Mouse (Mus musculus) liver, embryonic 11.5 days (tissue): ENCODE results near the gene Parp14. TPM values are rescaled to one million over a fixed set of nuclear protein-coding genes. Genes with fewer than 3 reads are reported as not detected.
"Not testable (repeated sequence)": the region's sequence is repeated elsewhere in the genome, so short reads cannot be mapped to it uniquely, and the experiment has no call there.

Experiments
- ATAC-seq: fragments of 200-750 bp; cut with Nextera tagmentation; replicated peaks from 2 replicates; pipeline ENCODE4 v1.8.0; 2017; ENCODE audit warnings: moderate number of reproducible peaks, mild to moderate bottlenecking, moderate TSS enrichment, moderate library complexity; ENCODE audit not compliant: low FRiP score
- DNase-seq: peaks from one replicate; pipeline ENCODE4 v3.0.0-alpha.2; 2017; ENCODE audit warnings: low spot score
- H3K27ac ChIP-seq: fragments of 300-500 bp; sonication (generic); 2 replicates; pipeline ENCODE4 v1.5.1; 2014; ENCODE audit warnings: mild to moderate bottlenecking, low read depth, low read length, control low read depth
- H3K27me3 ChIP-seq: fragments of 300-500 bp; sonication (generic); replicated peaks from 2 replicates; pipeline ENCODE4 v1.6.1; 2014; ENCODE audit warnings: low read length, mixed read lengths; ENCODE audit not compliant: control insufficient read depth, insufficient read depth
- H3K36me3 ChIP-seq: fragments of 300-500 bp; sonication (generic); 2 replicates; pipeline ENCODE4 v1.6.1; 2014; ENCODE audit warnings: mild to moderate bottlenecking, low read length, moderate library complexity, mixed read lengths; ENCODE audit not compliant: control insufficient read depth, insufficient read depth
- H3K4me1 ChIP-seq: fragments of 300-500 bp; sonication (generic); replicated peaks from 2 replicates; pipeline ENCODE4 v1.6.1; 2014; ENCODE audit warnings: low read length, mixed read lengths; ENCODE audit not compliant: control insufficient read depth, insufficient read depth
- H3K4me2 ChIP-seq: fragments of 300-500 bp; sonication (generic); 2 replicates; pipeline ENCODE4 v1.6.1; 2014; ENCODE audit warnings: mild to moderate bottlenecking, control low read depth, moderate library complexity
- H3K4me3 ChIP-seq: fragments of 300-500 bp; sonication (generic); 2 replicates; pipeline ENCODE4 v1.5.1; 2014; ENCODE audit warnings: low read depth, low read length, control low read depth
- H3K9ac ChIP-seq: fragments of 300-500 bp; sonication (generic); 2 replicates; pipeline ENCODE4 v1.6.1; 2014; ENCODE audit warnings: low read depth, low read length, control low read depth
- H3K9me3 ChIP-seq: fragments of 300-500 bp; sonication (generic); 2 replicates; pipeline ENCODE4 v1.6.1; 2016; ENCODE audit warnings: low read length, inconsistent platforms, mixed read lengths; ENCODE audit not compliant: control insufficient read depth
- WGBS: fragments of 180-500 bp; shearing (Covaris S2); extraction: QIAGEN DNeasy Blood & Tissue Kit; methylation state at CpG from one replicate; pipeline ENCODE4 v1.1.7; 2014; 5-methylcytosine and 5-hydroxymethylcytosine counted together
- polyA plus RNA-seq: library from polyadenylated mRNA; unstranded; fragments of >200 nt; fragmentation: Nextera tagmentation; extraction: Ambion mirVana; gene quantifications from 2 replicates; pipeline ENCODE4 v1.2.1, GENCODE M21; 2014

Parp14 gene
- polyA plus RNA-seq, 1 experiment from 2014 or later = 1.3 TPM

DNA sequence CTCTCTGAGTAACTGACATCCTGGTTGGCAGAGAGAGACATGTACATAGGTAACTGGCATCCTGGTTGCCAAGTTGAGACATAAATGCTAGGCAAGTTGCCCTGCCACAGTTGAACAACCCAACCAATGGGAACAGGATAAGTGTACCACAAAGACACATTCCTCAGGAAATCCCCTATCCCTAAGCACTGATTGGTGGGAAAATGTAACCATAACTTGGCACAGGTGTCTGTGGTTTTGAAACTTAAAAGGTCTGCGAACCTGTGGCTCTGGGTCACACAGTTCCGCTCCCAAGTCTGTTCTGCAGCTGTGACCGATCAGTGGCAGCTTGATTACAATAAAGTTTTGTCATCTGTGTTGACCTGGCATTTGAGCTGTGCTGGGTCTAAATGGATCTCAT, 34.0 kb upstream of the Parp14 start:
- no peak for ATAC-seq

DNA sequence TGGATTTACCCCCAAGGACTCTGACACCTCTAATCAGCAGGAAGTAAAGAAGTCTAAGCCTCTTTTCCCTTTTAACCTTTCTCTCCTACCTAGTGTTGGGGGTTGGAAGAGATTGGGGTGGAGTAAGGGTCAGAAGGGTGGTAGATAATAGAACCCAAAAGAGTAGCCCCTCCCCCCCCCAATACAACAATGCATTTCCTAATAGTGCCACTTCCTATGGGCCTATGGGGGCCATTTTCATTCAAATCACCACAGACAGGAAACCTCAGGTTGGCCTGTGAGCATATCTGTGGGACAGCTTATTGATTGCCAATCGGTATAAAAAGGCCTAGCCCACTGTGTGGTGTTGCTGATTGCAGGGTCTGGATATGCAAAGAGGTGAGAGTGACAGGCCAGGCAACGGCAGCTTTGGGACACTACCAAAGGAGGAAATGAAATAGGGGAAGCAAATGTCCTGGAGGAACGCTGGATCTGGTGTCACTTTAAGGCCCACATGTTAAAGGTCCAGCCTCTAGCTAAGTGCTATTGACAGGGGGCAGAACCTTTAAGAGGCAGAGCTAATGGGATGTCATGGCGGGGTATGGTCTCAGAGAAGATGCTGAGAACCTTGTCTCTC, 32.9 kb upstream of the Parp14 start:
- Histone ChIP-seq H3K9ac (no peak overlapping the region), H3K4me1 (no peaks in the 10 kb centered on the region; the same call in 1 of the 2 replicates), H3K27me3 (no peaks in the 10 kb centered on the region), H3K9me3 (no peaks in the 10 kb centered on the region), H3K4me3 (no peak overlapping the region), H3K4me2 (no peak overlapping the region), H3K36me3 (no peaks in the 10 kb centered on the region), H3K27ac (no peak overlapping the region)
- DNase-seq (no peak), ATAC-seq (no peak)
- 57% methylated on average over 4 of the region's 4 CpGs for WGBS

More for the DNA sequence above, 34.0 kb upstream of the Parp14 start:
- Histone ChIP-seq H3K9me3 (no peaks in the 10 kb centered on the region), H3K36me3 (no peaks in the 10 kb centered on the region), H3K27ac (no peak overlapping the region), H3K27me3 (no peaks in the 10 kb centered on the region), H3K4me1 (no peaks in the 10 kb centered on the region; the same call in 1 of the 2 replicates), H3K9ac (no peak overlapping the region), H3K4me3 (no peak overlapping the region), H3K4me2 (no peak overlapping the region)
- DNase-seq = no peak
- WGBS = 90% methylated on average over 3 of the region's 3 CpGs

DNA sequence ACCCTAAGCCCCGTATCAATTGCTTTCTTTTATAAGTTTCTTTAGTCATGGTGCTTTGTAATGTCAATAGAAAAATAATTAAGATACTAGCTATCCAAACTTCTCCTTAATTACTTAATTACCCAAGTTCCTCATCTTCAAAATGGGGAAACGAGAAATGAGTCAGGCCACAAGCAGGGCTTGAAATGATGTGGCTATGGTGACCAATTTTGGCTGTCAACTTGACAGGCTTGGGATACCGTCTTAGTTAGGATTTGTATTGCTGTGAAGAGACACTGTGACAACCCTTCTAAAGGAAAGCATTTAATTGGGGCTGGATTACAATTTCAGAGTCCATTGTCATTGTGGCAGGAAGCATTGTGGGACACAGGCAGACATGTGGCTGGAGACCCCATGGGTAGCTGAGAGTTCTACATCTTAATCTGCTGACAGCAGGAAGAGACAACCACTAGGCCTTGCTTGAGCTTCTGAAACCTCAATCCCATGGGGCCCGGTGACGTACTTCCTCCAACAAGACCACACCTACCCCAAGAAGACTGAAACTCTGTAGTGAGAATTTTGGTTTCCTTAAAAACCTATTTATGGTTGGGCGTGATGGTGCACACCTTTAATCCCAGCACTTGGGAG, 31.8 kb upstream of the Parp14 start:
- Histone ChIP-seq H3K4me3 (no peak overlapping the region), H3K27ac (no peak overlapping the region), H3K9ac (no peak overlapping the region), H3K4me2 (no peak overlapping the region), H3K4me1 (no peaks in the 10 kb centered on the region; the same call in 1 of the 2 replicates), H3K9me3 (no peaks in the 10 kb centered on the region), H3K27me3 (no peaks in the 10 kb centered on the region), H3K36me3 (no peaks in the 10 kb centered on the region)
- ATAC-seq (no peak), DNase-seq (no peak)
- WGBS = 74% methylated on average over 6 of the region's 6 CpGs

DNA sequence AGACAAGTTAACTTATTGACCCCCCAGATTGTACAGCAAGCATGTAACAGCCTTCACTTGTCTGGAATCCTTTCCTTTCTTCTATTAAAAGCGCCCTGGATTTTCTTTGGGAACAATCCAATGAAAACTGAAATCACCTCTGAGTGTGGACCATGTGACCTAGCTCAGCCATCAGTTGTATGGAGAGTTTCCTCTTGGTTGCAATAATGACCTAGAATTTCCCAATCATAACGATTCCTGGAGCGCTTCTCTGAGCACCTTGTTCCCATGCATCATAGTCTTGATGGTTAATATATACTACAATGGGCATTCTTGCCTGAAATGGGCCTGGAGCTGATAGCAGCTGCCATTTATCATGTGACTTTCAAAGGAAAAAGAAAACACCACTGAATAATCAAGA, 29.2 kb upstream of the Parp14 start:
- Histone ChIP-seq H3K4me2 (no peak overlapping the region), H3K9ac (no peak overlapping the region), H3K36me3 (no peaks in the 10 kb centered on the region), H3K4me3 (no peak overlapping the region), H3K4me1 (no peaks in the 10 kb centered on the region), H3K27me3 (no peaks in the 10 kb centered on the region), H3K27ac (no peak overlapping the region), H3K9me3 (no peaks in the 10 kb centered on the region)
- no peak for ATAC-seq
- DNase-seq = no peak
- WGBS = 74% methylated on average over 3 of the region's 3 CpGs

DNA sequence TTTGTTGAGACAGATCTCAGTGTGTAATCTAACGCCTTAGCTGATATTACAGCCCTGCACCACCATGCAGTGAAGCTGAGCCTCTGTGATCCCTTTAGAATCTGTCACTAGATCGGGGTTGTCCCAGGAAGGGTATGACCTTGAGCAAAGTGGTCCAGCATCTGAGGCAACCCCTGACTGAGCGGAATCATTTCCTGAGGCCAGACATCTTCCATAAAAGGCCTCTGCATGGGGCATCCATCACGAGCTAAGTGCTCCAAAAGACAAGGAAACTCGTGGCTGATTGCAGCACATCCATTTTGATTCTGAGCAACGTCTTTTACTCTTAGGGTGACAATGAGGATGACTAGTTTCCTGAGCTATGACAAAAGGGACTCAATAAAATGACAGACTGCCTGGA, 23.7 kb upstream of the Parp14 start:
- no peak overlapping the region for H3K4me2 ChIP-seq
- H3K36me3 ChIP-seq = no peaks in the 10 kb centered on the region
- no peak overlapping the region for H3K4me3 ChIP-seq
- H3K4me1 ChIP-seq = no peaks in the 10 kb centered on the region
- no peak overlapping the region for H3K9ac ChIP-seq
- ATAC-seq (no peak), DNase-seq (no peak)
- H3K27ac ChIP-seq = no peak overlapping the region
- WGBS = 68% methylated on average over 6 of the region's 6 CpGs
- no peaks in the 10 kb centered on the region for H3K27me3 ChIP-seq
- no peaks in the 10 kb centered on the region for H3K9me3 ChIP-seq

DNA sequence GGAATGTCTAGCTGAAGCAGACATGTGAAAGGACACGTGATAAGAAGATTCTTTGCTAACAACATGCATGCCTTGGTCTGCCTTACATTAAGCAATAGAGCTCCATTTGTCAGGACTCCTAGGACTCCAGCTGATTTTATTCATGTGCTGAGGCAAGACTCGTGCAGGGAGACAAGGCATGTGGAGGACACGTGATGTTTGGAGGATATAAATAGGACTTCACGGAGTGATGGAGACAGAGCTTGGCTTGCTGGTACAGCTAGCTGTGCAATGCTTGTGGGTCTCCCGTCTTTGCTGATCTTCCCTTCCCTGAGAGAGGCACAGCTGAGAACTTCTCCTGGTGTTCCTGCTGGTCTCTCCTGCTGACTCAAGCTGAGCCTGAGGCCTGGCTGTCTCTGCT, 20.3 kb upstream of the Parp14 start:
- DNase-seq, H3K27ac ChIP-seq: not testable (repeated sequence)
- 70% methylated on average over 5 of the region's 5 CpGs for WGBS

DNA sequence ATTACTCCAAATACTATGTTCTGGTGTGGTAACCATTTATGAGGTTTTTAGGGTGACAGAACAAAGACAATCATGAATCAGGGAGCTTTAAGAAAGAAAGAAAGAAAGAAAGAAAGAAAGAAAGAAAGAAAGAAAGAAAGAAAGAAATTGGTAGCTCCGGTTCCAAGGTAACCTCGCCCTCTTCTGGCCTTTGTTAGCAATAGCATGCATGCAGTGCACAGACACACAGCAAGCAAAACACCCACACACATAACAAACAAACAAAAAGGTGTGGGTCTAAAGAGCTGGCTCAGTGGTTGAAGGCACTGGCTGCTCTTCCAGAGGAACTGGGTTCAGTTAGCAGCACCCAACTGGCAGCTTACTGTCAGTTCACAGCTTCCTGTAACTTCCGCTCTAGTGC, 19.3 kb upstream of the Parp14 start:
- no peaks in the 10 kb centered on the region for H3K9me3 ChIP-seq
- H3K4me2 ChIP-seq = no peak overlapping the region
- H3K4me3 ChIP-seq = no peak overlapping the region
- no peak for DNase-seq
- 65% methylated on average over 3 of the region's 3 CpGs for WGBS
- H3K36me3 ChIP-seq = no peaks in the 10 kb centered on the region
- no peaks in the 10 kb centered on the region for H3K27me3 ChIP-seq
- no peak overlapping the region for H3K27ac ChIP-seq
- ATAC-seq = no peak
- no peak overlapping the region for H3K9ac ChIP-seq
- no peaks in the 10 kb centered on the region for H3K4me1 ChIP-seq

More for the DNA sequence above, 20.3 kb upstream of the Parp14 start:
- not testable (repeated sequence) for H3K27me3 ChIP-seq, H3K4me2 ChIP-seq, H3K9me3 ChIP-seq, H3K4me1 ChIP-seq, H3K4me3 ChIP-seq, H3K36me3 ChIP-seq, H3K9ac ChIP-seq, ATAC-seq

DNA sequence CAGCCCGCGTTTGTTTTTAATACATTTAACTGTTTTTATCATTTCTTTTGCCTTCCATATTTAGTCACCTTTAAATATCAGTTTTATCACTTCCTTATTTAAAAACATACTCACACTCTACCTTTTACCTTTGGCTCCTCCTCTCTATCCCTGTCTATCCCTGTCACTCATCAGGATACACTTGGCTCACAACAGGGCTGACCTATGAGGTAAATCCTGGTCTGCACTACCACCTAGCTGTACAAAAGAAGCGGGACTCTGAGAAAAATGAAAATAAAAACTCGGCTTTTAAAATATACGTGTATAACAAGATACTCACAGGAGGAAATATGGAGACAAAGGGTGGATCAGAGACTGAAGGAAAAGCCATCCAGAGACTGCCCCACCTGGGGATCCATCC, 17.6 kb upstream of the Parp14 start:
- ATAC-seq = no peak
- no peak for DNase-seq
- Histone ChIP-seq H3K4me1 (no peaks in the 10 kb centered on the region), H3K4me2 (no peak overlapping the region), H3K27ac (no peak overlapping the region), H3K9ac (no peak overlapping the region), H3K9me3 (no peaks in the 10 kb centered on the region), H3K4me3 (no peak overlapping the region), H3K27me3 (no peaks in the 10 kb centered on the region), H3K36me3 (no peaks in the 10 kb centered on the region)
- WGBS = 86% methylated on average over 5 of the region's 5 CpGs

DNA sequence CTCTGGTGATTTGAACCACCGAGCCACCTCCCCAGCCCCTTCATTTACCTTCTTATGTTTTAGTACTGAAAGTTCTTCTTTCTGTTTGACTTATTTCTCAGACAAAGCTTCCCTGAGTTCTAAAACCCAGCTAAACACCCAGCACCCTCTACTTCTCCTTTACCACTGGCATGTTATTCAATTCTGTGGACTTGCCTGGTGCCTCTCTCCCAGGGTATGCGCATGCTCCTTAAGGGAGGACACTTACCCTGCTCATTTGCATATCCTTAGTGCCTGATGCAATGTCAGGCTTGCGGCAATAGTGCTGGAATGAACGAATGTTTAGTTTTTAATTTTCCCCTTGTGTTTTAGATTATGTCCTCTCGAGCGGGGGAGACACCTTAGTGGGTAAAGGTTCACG, 16.8 kb upstream of the Parp14 start:
- ATAC-seq = no peak

More for the DNA sequence above, 16.8 kb upstream of the Parp14 start:
- H3K36me3 ChIP-seq = no peaks in the 10 kb centered on the region
- H3K4me3 ChIP-seq = no peak overlapping the region
- no peak overlapping the region for H3K4me2 ChIP-seq
- H3K9ac ChIP-seq = no peak overlapping the region
- H3K9me3 ChIP-seq = no peaks in the 10 kb centered on the region
- DNase-seq = no peak
- no peak overlapping the region for H3K27ac ChIP-seq
- 78% methylated on average over 7 of the region's 7 CpGs for WGBS
- no peaks in the 10 kb centered on the region for H3K27me3 ChIP-seq
- H3K4me1 ChIP-seq = no peaks in the 10 kb centered on the region
